Mouse (Mus musculus): Measurements from ENCODE around the gene Zc2hc1c.
A peak's percentile ranks its signal among the peaks of the same experiment; 100 is the strongest.

Zc2hc1c gene

GRCm38 (mm10) chr12:85286941-85287340, 1.4 kb upstream of the Zc2hc1c start:
- no peak for DNase-seq

GRCm38 (mm10) chr12:85287809-85288485, 444 bp upstream of the Zc2hc1c start, which contains the start of gene Acyp1:
Gene Acyp1 (minus strand): TSS chr12:85288438.
- no peak for DNase-seq

GRCm38 (mm10) chr12:85289157-85290000, 988 bp downstream of the Zc2hc1c start:
- no peak for DNase-seq

- DNase-seq, result no peak
Observed at GRCm38 (mm10) chr12:85290633-85291032, 2.2 kb downstream of the Zc2hc1c start.

GRCm38 (mm10) chr12:85291541-85291940, 3.1 kb downstream of the Zc2hc1c start:
- DNase-seq, result no peak

- DNase-seq, result no peak
Observed at GRCm38 (mm10) chr12:85292288-85292687, 3.9 kb downstream of the Zc2hc1c start.

- no peak for DNase-seq
Observed at GRCm38 (mm10) chr12:85292906-85293305, 4.5 kb downstream of the Zc2hc1c start.

GRCm38 (mm10) chr12:85295506-85295905, 7.1 kb downstream of the Zc2hc1c start:
- no peak for DNase-seq

GRCm38 (mm10) chr12:85296915-85297314, 8.5 kb downstream of the Zc2hc1c start:
- no peak for DNase-seq

GRCm38 (mm10) chr12:85297345-85297997, 9.1 kb downstream of the Zc2hc1c start:
- DNase-seq, result no peak

GRCm38 (mm10) chr12:85298127-85298834, 9.9 kb downstream of the Zc2hc1c start:
- DNase-seq, result no peak

GRCm38 (mm10) chr12:85298835-85299180, 10.4 kb downstream of the Zc2hc1c start:
- DNase-seq, result no peak

- DNase-seq, result no peak
Observed at GRCm38 (mm10) chr12:85303256-85303655, 14.9 kb downstream of the Zc2hc1c start.

- DNase-seq, result no peak
Observed at GRCm38 (mm10) chr12:85304725-85305124, 16.3 kb downstream of the Zc2hc1c start.

GRCm38 (mm10) chr12:85305247-85305892, 17.0 kb downstream of the Zc2hc1c start:
- peak; percentile 78 for DNase-seq

- DNase-seq, result peak; percentile 73
Observed at GRCm38 (mm10) chr12:85308651-85309050, 20.3 kb downstream of the Zc2hc1c start.

- DNase-seq, result no peak
Observed at GRCm38 (mm10) chr12:85330153-85330552, 41.8 kb downstream of the Zc2hc1c start.

- no peak for DNase-seq
Observed at GRCm38 (mm10) chr12:85337567-85338311, 49.3 kb downstream of the Zc2hc1c start.

GRCm38 (mm10) chr12:85338815-85339214, 50.4 kb downstream of the Zc2hc1c start:
- no peak for DNase-seq

GRCm38 (mm10) chr12:85339243-85339729, 50.9 kb downstream of the Zc2hc1c start, which contains the start of gene Nek9:
Gene Nek9 (minus strand): TSS chr12:85339362.
- DNase-seq, result peak; percentile 91

GRCm38 (mm10) chr12:85339947-85340346, 51.6 kb downstream of the Zc2hc1c start:
- DNase-seq, result peak; percentile 12

Measured in cerebellum, adult 9-11 months (tissue).